Mouse (Mus musculus) cerebellum, adult 2 months (tissue): ENCODE data around the gene Sema5a. TPM values are rescaled to one million over a fixed set of nuclear protein-coding genes. Genes with fewer than 3 reads are reported as not detected.
A peak's percentile ranks its signal among the peaks of the same experiment; 100 is the strongest.

ENCODE experiments used
- DNase-seq, 2 experiments: peaks; one replicate each; pipeline ENCODE4 v3.0.0; 2021
- H3K27ac ChIP-seq: fragments of 200-500 bp; 2 replicates; pipeline ENCODE4 v1.5.1; 2012; ENCODE audit warnings: low read length, control low read depth, inconsistent platforms; ENCODE audit not compliant: insufficient read depth
- H3K27me3 ChIP-seq: fragments of 200-500 bp; 2 replicates; pipeline ENCODE4 v1.6.1; 2012; ENCODE audit warnings: inconsistent platforms, mild to moderate bottlenecking, low read length, moderate library complexity; ENCODE audit not compliant: control insufficient read depth, insufficient read depth
- H3K4me1 ChIP-seq: fragments of 200-500 bp; 2 replicates; pipeline ENCODE4 v1.6.1; 2011; ENCODE audit warnings: low read length; ENCODE audit not compliant: control insufficient read depth, insufficient read depth
- H3K4me3 ChIP-seq: fragments of 200-500 bp; replicated peaks from 2 replicates; pipeline ENCODE3; 2011; ENCODE audit warnings: mild to moderate bottlenecking, low read depth, low read length, control low read depth; ENCODE audit not compliant: insufficient read depth
- CTCF ChIP-seq: fragments of 200-500 bp; IDR thresholded peaks from 2 replicates; pipeline ENCODE4 v1.5.1; 2011; ENCODE audit warnings: low read depth, mild to moderate bottlenecking, control low read depth, low read length, moderate library complexity, borderline replicate concordance; ENCODE audit not compliant: insufficient read depth
- POLR2A ChIP-seq: fragments of 200-500 bp; IDR thresholded peaks from 2 replicates; pipeline ENCODE4 v1.6.1; 2011; ENCODE audit warnings: low read length, control low read depth, borderline replicate concordance; ENCODE audit not compliant: insufficient read depth
- WGBS: fragments of 180-500 bp; shearing (Covaris S2); methylation state at CpG from one replicate; pipeline ENCODE4 v1.1.7; 2018; 5-methylcytosine and 5-hydroxymethylcytosine counted together
- polyA plus RNA-seq: library from polyadenylated mRNA; depleted of rRNA; stranded (reverse); fragments of >200 nt; gene quantifications from 2 replicates; pipeline ENCODE4 v1.2.3, GENCODE M21; 2012

Sema5a gene
- polyA plus RNA-seq, 1 experiment, result 11.1 TPM

DNA sequence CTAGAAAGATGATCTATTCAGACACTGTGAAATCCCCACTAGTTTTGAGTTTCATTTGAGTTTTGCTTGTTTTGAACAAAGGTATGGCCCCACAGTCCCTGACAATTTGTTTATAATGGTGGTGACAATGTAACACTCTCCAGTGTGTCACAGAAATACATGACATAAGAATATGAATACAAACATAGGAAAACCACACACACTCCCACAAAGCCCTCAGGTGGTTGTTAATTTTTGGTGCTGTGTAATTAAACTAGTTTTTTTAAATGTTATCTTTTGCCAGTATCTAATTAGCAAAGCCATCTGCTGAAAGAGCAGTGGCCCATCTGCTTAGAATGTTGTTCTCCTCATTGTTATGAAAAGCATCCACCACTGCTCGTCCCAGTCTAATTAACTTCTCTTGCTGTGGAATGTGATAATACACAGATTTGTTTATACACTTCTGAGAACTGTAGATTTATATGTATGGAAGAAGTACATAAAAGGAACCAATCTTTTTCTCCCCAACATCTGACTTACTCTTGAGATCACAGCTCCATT, 289.0 kb downstream of the Sema5a start:
- TF ChIP-seq POLR2A, result no peak
- no peak for TF ChIP-seq CTCF
- peak in 1 of 2 experiments; percentile 75 for DNase-seq
- H3K27ac ChIP-seq, result no peak overlapping the region
- WGBS, result 15% methylated on average over 1 of the region's 1 CpGs
- no peaks in the 10 kb centered on the region for H3K27me3 ChIP-seq
- peaks cover 8% of the 10 kb centered on the region for H3K4me1 ChIP-seq
- no peak overlapping the region for H3K4me3 ChIP-seq

DNA sequence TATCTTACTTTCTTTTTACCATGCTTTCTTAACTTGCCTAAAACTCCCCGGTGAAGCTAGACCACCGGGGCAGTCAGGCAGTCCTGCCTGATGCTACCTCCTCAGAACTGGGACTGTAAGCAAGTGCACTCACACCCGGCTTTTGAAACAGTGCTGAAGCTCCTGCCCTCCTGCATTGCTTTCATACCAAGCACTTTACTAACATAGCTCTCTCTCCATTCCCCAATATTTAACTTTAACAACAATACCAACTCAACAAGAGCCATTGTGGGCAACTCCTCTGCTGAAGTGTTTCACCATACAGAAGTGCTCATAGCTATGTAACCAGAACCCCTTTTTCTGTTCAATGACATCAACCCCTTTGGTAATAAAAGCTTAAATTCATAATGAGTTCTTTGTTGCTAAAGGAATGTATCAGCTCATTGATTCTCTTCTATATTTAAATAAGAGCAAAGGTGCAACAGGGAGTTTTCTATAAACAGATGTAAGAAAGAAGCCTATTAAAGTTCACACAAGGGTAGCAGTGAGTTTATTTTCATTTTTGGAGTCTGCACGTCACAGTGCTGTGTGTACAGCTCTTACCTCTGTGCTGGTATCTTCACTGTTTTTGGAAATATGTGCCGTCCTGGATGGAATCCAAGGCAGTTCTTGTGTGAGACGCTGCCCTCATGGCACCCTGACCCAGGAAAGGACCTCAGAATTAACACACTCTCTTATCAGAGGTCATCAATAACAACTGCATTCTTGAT, 292.3 kb downstream of the Sema5a start:
- Histone ChIP-seq H3K27me3 (no peaks in the 10 kb centered on the region), H3K4me3 (no peak overlapping the region), H3K27ac (no peak overlapping the region), H3K4me1 (peaks cover 4% of the 10 kb centered on the region; the same call in 1 of the 2 replicates)
- no peak for DNase-seq
- 87% methylated on average over 6 of the region's 6 CpGs for WGBS
- TF ChIP-seq CTCF (no peak), POLR2A (no peak)

DNA sequence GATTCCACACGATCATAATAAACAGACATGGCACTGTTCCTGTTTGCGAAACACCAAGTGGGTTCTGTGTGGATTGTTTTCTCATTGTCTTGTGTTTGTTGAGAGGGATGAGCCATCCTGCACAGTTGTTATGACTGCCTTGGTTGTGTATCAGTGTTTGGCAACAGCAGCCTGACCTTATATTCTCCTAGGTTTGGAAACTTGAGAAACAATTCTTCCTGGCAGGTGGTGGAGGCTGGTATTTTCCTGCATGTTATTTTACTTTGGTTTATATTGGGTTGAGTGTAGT, 292.8 kb downstream of the Sema5a start:
- no peak overlapping the region for H3K27ac ChIP-seq
- no peak for TF ChIP-seq CTCF
- no peak for TF ChIP-seq POLR2A
- H3K4me1 ChIP-seq, result peaks cover 2% of the 10 kb centered on the region; the same call in 1 of the 2 replicates
- no peaks in the 10 kb centered on the region for H3K27me3 ChIP-seq
- DNase-seq, result no peak
- WGBS, result 90% methylated on average over 2 of the region's 2 CpGs
- H3K4me3 ChIP-seq, result no peak overlapping the region

DNA sequence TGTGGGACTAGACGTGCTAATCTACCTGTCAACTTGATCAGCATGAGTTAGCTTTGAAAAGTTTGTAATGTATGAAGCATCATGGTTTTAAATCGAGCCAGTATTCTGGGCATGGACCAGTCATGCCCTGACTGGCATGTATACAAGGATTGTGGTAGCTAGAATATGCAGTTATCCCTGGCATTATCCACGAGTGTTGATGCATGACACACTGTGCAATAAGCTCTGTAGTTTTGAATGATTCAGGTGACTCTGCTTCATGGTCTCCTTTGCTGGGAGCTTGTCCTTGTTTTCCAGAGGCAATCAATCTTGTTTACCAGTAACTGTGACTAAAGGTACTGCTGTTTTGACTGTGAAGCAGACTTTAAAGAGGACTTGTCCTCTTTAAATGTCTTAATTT, 293.5 kb downstream of the Sema5a start:
- no peak for DNase-seq
- H3K4me1 ChIP-seq, result no peaks in the 10 kb centered on the region; the same call in 1 of the 2 replicates
- 77% methylated on average over 3 of the region's 3 CpGs for WGBS
- no peak overlapping the region for H3K4me3 ChIP-seq
- no peaks in the 10 kb centered on the region for H3K27me3 ChIP-seq
- H3K27ac ChIP-seq, result no peak overlapping the region
- TF ChIP-seq POLR2A (no peak), CTCF (no peak)

DNA sequence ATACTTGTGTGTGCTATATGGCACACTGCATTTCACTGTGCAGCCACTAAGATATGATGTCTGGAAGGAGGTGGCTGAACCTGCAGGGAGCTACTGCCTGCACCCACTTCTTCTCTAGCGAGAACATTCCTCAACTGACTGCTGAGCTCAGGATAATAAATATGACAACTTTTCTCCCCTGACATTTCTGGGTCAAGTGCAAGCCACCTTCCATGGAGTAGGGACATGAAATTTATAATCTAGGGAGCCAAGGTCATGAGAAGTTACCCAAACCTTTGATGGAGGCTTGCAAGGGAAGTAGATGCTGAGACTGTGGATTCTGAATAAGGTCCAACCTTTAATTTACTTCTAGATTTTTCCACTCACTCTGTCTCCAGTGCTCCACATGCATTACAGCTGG, 298.1 kb downstream of the Sema5a start:
- Histone ChIP-seq H3K27me3 (no peaks in the 10 kb centered on the region), H3K27ac (no peak overlapping the region), H3K4me3 (no peak overlapping the region), H3K4me1 (no peaks in the 10 kb centered on the region)
- DNase-seq, result no peak
- no peak for TF ChIP-seq POLR2A
- TF ChIP-seq CTCF, result no peak
- WGBS, result 76% methylated on average over 1 of the region's 1 CpGs

- no peak for TF ChIP-seq POLR2A
- TF ChIP-seq CTCF, result no peak
- Histone ChIP-seq H3K27me3 (no peaks in the 10 kb centered on the region), H3K4me1 (no peaks in the 10 kb centered on the region), H3K4me3 (no peak overlapping the region), H3K27ac (no peak overlapping the region)
- no peak for DNase-seq
- 89% methylated on average over 3 of the region's 3 CpGs for WGBS
Measured at GRCm38 (mm10) chr15:32543181-32543580, 298.6 kb downstream of the Sema5a start.

GRCm38 (mm10) chr15:32545455-32545854, 300.8 kb downstream of the Sema5a start:
- DNase-seq, result no peak
- no peaks in the 10 kb centered on the region for H3K27me3 ChIP-seq
- no peak overlapping the region for H3K4me3 ChIP-seq
- WGBS, result 67% methylated on average over 3 of the region's 3 CpGs
- TF ChIP-seq CTCF (no peak), POLR2A (no peak)
- H3K4me1 ChIP-seq, result no peaks in the 10 kb centered on the region
- no peak overlapping the region for H3K27ac ChIP-seq

- Histone ChIP-seq H3K27me3 (no peaks in the 10 kb centered on the region), H3K4me3 (no peak overlapping the region), H3K4me1 (no peaks in the 10 kb centered on the region), H3K27ac (no peak overlapping the region)
- DNase-seq, result no peak
- 86% methylated on average over 7 of the region's 7 CpGs for WGBS
- TF ChIP-seq POLR2A, result no peak
- no peak for TF ChIP-seq CTCF
Measured at GRCm38 (mm10) chr15:32546746-32547145, 302.1 kb downstream of the Sema5a start.
